Mouse (Mus musculus): ENCODE results near the gene Tbc1d10a.

GRCm38 (mm10) chr11:4263296-4263695 lies 76.7 kb downstream of the Tbc1d10a start:
- TF ChIP-seq CTCF (IDR thresholded peaks at IDR 0.05; ENCODE audit: borderline replicate concordance, control insufficient read depth, extremely low read depth, insufficient read depth, low read length, poor library complexity) (no peak), POLR2A (IDR thresholded peaks at IDR 0.05; ENCODE audit: control insufficient read depth, extremely low read depth, insufficient read depth, low read length, poor library complexity) (no peak)

Data from thymus, adult 2 months (tissue).